Mouse (Mus musculus) cerebral cortex, adult 2 months (tissue): ENCODE measurements around the gene Ccdc85c.

Experiments
- WGBS: fragments of 180-500 bp; shearing (Covaris S2); methylation state at CpG from one replicate; pipeline ENCODE4 v1.1.7; 2018; 5-methylcytosine and 5-hydroxymethylcytosine counted together

The Ccdc85c gene

DNA sequence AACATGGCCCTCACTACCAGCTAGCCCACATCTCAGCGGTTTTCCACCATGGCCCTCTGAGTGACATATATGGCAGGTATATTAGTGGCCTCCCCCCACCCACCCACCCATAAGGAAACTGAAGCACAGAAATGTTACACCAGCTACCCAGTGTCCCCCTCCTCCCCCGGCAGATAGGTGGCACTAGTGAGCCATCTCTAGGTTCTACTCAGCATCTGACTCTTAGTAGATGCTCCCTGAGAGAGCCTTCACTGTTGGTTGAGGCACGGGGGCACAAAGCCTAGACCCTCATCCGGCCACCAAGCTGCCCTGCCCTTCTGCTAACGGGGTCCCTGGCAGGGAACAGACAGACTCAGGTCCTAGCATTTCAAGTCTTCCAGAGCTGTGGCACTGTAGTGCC, 57.7 kb downstream of the Ccdc85c start:
- WGBS: 52% methylated on average over 5 of the region's 5 CpGs

GRCm38 (mm10) chr12:108216611-108217370, 58.4 kb downstream of the Ccdc85c start:
- WGBS: 67% methylated on average over 11 of the region's 11 CpGs

DNA sequence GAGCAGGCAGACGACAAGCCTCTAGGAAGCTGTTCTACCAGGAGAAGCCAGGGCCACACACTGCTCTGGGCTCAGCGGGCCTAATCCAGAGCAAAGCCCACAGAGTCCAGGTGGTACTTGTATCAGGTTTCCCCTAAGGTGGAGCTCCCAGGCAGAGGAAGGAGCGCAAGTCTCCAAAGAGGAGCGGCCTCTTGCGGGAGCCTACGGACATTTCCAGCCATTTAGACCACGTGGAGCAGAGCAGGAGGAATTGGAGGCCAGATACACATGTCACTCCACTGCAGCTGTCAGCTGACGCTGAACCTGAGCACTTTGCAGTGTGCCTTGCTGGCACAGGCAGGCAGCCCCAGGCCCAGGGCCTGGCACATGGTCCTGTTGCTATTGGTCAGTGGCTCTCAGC, 60.1 kb downstream of the Ccdc85c start:
- WGBS: 85% methylated on average over 8 of the region's 8 CpGs

DNA sequence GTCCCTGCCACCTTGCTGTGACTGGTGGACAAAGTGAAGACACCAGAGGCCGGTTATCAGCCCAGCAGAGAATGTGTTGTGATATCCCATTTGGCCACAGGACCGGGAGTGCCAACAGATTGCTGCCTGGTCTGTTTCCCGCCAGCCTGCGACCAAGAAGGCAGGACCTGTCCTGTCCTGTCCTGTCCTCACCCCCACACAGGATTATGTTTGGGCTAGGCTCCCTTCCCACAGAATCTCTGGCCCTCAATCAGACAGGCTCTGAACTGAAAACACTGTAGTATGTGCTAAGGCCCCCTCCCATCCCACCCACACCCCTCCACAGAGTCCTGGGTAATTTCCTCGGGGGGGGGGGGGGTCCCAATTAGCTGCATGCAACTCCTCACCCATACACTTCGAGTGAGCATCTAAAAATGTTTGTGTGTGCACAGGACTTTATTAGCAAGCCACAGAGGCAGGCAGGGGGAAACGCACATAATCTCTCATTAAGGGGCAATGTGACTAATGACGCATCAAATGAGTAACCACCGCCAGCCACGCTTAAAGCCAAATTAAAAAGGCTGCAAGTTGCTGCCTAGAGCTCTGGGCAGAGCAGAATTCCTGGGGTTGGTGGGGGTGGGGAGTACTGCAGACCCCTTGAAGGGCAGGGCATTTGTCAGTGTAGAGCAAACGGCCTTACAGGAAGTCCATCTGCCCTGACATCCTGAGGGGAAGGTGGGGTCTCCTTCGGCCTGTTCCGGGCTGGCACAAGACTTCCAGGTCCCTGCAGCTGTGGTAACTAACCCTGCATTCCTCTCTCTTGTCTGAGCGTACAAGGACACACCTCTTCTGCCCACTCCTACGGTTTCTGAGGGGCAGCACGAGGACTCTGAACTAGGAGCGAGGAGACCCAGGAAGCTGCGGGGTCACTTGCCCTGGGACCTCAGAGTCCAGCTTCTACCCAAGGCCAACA, 61.9 kb downstream of the Ccdc85c start:
- 68% methylated on average over 18 of the region's 18 CpGs for WGBS

DNA sequence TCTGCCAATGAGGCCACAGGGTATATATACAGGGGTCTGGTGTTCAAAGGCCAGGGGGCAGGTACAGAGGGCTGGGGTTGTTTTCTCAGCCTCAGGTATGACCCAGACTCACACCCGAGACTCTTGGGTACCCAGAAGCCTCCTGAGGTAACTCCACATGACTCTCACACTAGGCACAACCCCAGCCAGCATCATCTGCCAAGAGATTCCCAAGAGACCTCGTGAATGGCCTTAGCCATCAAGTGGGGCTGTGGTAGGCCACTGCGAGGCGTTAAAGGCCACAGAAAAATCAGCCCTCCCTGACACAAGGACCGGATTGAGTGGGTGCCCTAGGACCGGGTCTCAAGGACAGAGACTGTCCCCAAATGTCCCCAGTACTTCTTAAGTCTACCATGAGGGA, 62.7 kb downstream of the Ccdc85c start:
- WGBS: 74% methylated on average over 6 of the region's 6 CpGs

DNA sequence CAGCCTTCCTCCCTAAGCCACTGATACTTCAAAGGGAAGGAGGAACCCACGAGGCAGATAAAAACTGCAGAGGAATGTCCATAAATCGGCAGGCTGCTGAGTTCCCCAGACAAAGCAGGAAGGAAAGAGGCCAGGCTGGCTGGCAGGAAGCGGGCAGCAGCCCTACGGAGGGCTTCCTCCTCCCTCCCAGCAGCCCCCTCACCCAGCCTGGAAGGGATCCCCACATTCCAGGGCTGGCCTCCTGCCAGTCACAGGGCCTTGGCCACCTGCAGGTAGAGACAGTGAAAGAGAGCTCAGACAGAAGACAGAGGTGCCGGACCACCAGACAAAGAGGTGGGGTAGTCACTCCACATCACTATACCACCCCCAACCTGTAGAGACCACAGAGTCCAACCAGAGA, 63.2 kb downstream of the Ccdc85c start:
- WGBS: 59% methylated on average over 5 of the region's 5 CpGs

- 97% methylated on average over 15 of the region's 15 CpGs for WGBS
Observed at GRCm38 (mm10) chr12:108210623-108211022, 64.6 kb downstream of the Ccdc85c start.

- WGBS: 18% methylated on average over 13 of the region's 13 CpGs
Observed at GRCm38 (mm10) chr12:108208726-108209438, 66.3 kb downstream of the Ccdc85c start.

DNA sequence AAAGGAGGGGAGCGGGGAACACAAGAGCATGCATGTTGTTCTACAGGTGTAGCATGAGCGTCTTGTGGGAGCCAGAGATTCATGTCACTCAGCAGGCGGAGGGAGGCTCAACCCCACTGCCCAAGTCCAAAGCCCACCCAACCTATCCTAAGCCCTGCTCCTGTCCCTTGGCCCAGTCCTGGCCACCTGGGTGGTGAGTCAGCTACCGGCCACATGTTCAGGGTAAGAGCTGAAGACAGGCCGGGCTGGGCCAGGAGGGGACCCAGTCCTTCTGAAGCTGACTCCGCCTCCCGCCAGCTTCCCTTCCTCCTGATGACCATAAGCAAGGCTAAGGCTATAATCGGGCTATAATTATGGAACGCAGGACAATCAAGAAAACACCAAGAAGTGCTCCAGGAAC, 67.0 kb downstream of the Ccdc85c start:
- 94% methylated on average over 9 of the region's 9 CpGs for WGBS

GRCm38 (mm10) chr12:108206641-108207040, 68.6 kb downstream of the Ccdc85c start:
- 6% methylated on average over 5 of the region's 5 CpGs for WGBS

- WGBS: 52% methylated on average over 12 of the region's 12 CpGs
Observed at GRCm38 (mm10) chr12:108204978-108205377, 70.2 kb downstream of the Ccdc85c start.

DNA sequence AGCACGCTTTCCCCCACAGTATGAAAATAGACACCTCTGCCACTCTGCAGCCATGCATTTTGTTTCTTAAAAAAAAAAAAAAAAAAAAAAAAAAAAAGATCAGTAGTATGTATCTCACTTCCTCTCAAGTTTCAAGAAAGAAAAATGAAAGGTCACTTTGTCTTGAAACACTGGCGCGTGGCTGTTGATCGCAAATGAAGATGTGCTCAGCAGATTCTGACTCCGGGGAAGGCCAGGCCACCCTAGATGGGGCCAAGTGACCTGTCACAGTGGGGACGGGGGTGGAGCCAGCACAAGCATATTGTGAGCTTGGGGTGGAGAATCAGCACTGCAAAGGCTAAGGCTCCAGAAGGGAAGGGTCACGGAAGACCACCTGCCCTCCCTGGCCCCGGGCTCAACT, 71.3 kb downstream of the Ccdc85c start:
- WGBS: 62% methylated on average over 8 of the region's 8 CpGs

- WGBS: 57% methylated on average over 1 of the region's 1 CpGs
Observed at GRCm38 (mm10) chr12:108200094-108200493, 75.1 kb downstream of the Ccdc85c start.

DNA sequence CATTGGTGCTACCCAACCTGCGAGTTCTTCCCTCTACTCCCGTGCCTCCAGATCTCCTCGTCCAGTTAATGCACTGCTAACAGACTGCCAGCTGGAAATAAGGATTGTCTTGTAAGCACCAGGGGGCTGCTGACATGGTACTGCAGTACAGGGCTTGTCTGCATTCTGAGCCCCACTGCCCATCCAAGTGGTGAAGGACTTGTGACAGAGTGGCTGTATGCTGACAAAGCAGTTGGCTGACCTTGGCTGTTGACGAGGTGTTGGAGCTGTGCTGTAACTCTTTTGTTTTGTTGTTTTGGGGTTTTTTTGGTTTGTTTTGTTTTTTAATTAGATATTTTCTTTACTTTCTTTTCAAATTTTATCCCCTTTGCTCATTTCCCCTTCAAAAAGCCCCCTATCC, 76.8 kb downstream of the Ccdc85c start:
- 80% methylated on average over 4 of the region's 4 CpGs for WGBS

- 94% methylated on average over 11 of the region's 11 CpGs for WGBS
Observed at GRCm38 (mm10) chr12:108195761-108196160, 79.5 kb downstream of the Ccdc85c start.

DNA sequence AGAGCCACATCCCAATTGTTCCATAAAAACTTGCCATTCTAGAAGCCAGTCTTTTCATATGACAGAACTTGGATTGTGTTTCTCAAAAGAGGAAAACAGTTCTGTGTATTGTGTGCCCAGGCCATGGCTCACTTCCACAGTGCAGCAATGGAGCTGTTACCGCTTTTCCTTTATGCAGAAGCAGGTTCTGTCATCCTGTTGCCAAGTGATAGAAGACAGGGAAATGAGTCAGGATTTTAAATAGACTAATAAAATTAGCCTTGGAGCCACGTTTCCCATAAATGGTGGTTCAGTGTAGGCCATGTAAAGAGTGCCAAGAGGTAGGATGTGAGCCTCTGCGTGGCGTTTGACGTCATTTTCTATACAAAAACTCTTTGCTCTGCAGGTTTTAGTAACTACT, 81.3 kb downstream of the Ccdc85c start:
- WGBS: 43% methylated on average over 5 of the region's 5 CpGs

GRCm38 (mm10) chr12:108187541-108188091, 87.6 kb downstream of the Ccdc85c start:
- 76% methylated on average over 6 of the region's 6 CpGs for WGBS

- 94% methylated on average over 6 of the region's 6 CpGs for WGBS
Observed at GRCm38 (mm10) chr12:108181716-108182115, 93.5 kb downstream of the Ccdc85c start.

DNA sequence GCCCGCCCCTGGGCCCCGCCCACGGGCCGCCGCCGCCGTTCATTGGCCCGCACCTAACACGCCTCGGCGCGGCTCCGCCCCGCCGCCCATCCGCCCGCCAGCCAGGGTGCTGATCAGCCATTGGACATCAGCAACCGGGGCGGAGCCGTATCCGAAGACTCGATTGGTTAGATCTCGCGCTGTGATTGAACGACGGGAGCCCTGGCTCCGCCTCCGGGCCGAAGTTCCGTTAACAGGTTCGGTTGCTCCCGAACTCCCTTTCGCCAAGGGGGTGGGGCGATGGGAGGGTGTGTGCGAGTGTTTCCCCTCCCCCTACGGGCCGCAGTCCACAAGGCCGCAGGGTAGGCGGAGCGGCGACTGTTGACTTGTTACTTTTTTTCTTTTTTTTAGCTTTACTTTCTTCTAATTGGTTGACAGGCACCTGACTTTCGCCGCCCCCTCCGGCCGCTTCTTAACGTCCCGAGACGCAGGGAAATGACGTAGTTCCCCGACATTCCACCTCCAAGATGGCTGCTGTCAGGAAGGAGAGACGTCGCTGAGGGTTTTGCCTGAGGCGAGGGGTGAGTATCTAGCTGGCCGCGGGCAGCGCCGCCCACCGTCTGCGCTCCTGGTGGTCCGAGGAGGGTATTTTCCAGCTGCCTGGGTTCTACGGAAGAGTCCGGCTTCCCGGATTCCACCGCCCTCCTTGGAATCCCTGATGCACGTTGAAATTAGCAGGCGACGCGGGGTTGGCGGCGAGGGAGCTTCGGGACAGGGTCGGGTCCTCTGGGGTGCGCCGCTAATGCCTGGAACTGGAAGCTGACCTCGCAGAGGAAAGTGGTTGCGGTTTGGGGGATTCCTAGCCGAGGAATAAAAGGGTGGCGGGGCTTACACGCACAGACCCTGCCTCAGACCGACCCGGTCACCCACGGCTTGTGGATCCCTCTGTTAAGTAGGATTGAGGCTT, 95.6 kb downstream of the Ccdc85c start, which contains the start of gene Ccnk:
TSS of gene Ccnk (plus strand) at position 259 of the 946 bp plus-strand sequence.
- under 1% methylated on average over 82 of the region's 82 CpGs for WGBS

GRCm38 (mm10) chr12:108179246-108179320, 96.1 kb downstream of the Ccdc85c start, which contains the start of gene Setd3:
Gene Setd3 (minus strand): TSS chr12:108179314.
- WGBS: 1% methylated on average over 9 of the region's 9 CpGs
